Mouse (Mus musculus) T-helper 2 cell (primary cell): ENCODE results near the gene Rit1.

Source experiments
- in situ Hi-C: fragments of 300-600 bp; cut with MboI, MseI; formaldehyde crosslinking; loops from one replicate; pipeline ENCODE4 v1.15.1; 2025; ENCODE audit warnings: high pct_unique_total_duplicates

Gene Rit1

GRCm38 (mm10) chr3:88719098-88719497 lies 2.5 kb downstream of the Rit1 start:
- in situ Hi-C loops = loop anchor here (25.0 kb wide), 1 partner anchor 782 kb away; the partner anchor contains the start of genes Crabp2, Isg20l2 and Rrnad1

- in situ Hi-C loops = no loop called here
Measured at GRCm38 (mm10) chr3:88736556-88736955, 19.9 kb downstream of the Rit1 start.

GRCm38 (mm10) chr3:88738641-88739040 lies 22.0 kb downstream of the Rit1 start:
- in situ Hi-C loops = no loop called here

- in situ Hi-C loops = no loop called here
Measured at GRCm38 (mm10) chr3:88740147-88740546, 23.5 kb downstream of the Rit1 start.

- in situ Hi-C loops = loop anchor here (5.0 kb wide), 1 partner anchor 68 kb away; no protein-coding TSS in a partner anchor
Measured at GRCm38 (mm10) chr3:88745534-88745933, 28.9 kb downstream of the Rit1 start.

- in situ Hi-C loops = loop anchor here (5.0 kb wide), 1 partner anchor 69 kb away; no protein-coding TSS in a partner anchor
Measured at GRCm38 (mm10) chr3:88746139-88746870, 29.7 kb downstream of the Rit1 start.

- in situ Hi-C loops = loop anchor here (5.0 kb wide), 1 partner anchor 70 kb away; no protein-coding TSS in a partner anchor
Measured at GRCm38 (mm10) chr3:88746871-88747231, 30.2 kb downstream of the Rit1 start.

GRCm38 (mm10) chr3:88754283-88754682 lies 37.6 kb downstream of the Rit1 start:
- in situ Hi-C loops = no loop called here

- in situ Hi-C loops = no loop called here
Measured at GRCm38 (mm10) chr3:88755541-88755940, 38.9 kb downstream of the Rit1 start.

GRCm38 (mm10) chr3:88756276-88756675 lies 39.6 kb downstream of the Rit1 start:
- in situ Hi-C loops = no loop called here

GRCm38 (mm10) chr3:88758045-88758500 lies 41.4 kb downstream of the Rit1 start:
- in situ Hi-C loops = no loop called here

GRCm38 (mm10) chr3:88761619-88762018 lies 45.0 kb downstream of the Rit1 start:
- in situ Hi-C loops = no loop called here

- in situ Hi-C loops = no loop called here
Measured at GRCm38 (mm10) chr3:88762401-88762831, 45.8 kb downstream of the Rit1 start.

- in situ Hi-C loops = loop anchor here (5.0 kb wide), 1 partner anchor 61 kb away; no protein-coding TSS in a partner anchor
Measured at GRCm38 (mm10) chr3:88771189-88771940, 54.7 kb downstream of the Rit1 start.

GRCm38 (mm10) chr3:88771941-88772280 lies 55.3 kb downstream of the Rit1 start:
- in situ Hi-C loops = loop anchor here (5.0 kb wide), 1 partner anchor 60 kb away; no protein-coding TSS in a partner anchor

- in situ Hi-C loops = loop anchor here (5.0 kb wide), 1 partner anchor 60 kb away; no protein-coding TSS in a partner anchor
Measured at GRCm38 (mm10) chr3:88772399-88772798, 55.8 kb downstream of the Rit1 start.

- in situ Hi-C loops = loop anchor here (5.0 kb wide), 1 partner anchor 59 kb away; no protein-coding TSS in a partner anchor
Measured at GRCm38 (mm10) chr3:88773163-88773562, 56.5 kb downstream of the Rit1 start.

- in situ Hi-C loops = loop anchor here (5.0 kb wide), 1 partner anchor 57 kb away; no protein-coding TSS in a partner anchor
Measured at GRCm38 (mm10) chr3:88774939-88775841, 58.6 kb downstream of the Rit1 start, which contains the start of gene Syt11. TSS of gene Syt11 (minus strand) at chr3:88775164.
